Mouse (Mus musculus) central nervous system, embryonic 11.5 days (tissue): ENCODE measurements around the gene Olfr231. TPM values are rescaled to one million over a fixed set of nuclear protein-coding genes. Genes with fewer than 3 reads are reported as not detected.

ENCODE experiments used
- polyA plus RNA-seq: library from polyadenylated mRNA; depleted of rRNA; stranded (reverse); fragments of >200 nt; gene quantifications from 2 replicates; pipeline ENCODE4 v1.2.3, GENCODE M21; 2012; rRNA removed

The Olfr231 gene
- polyA plus RNA-seq: 0.05 and 0.15 TPM in 2 replicates

DNA sequence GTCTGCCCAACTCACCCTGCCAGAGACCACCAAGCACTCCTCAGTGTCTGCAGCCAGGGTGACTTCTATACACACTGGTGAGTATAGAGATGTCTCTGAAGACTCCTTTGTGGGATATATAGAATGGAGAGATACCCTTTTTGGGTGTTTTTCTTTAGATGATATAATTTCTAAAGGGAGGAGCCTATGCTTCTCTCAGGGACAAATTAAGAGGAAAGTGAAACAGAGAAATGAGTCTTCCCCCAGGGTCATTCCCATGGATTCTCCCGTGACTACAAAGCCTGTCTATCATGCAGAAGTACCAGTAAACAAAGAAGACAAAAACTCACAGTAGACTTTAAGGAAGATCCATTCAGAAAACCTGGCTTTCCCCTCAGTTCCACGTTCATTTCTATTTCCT is at the start of gene Olfr231:
Olfr231 (minus strand) TSS at position 101 of the 400 bp plus-strand sequence.

DNA sequence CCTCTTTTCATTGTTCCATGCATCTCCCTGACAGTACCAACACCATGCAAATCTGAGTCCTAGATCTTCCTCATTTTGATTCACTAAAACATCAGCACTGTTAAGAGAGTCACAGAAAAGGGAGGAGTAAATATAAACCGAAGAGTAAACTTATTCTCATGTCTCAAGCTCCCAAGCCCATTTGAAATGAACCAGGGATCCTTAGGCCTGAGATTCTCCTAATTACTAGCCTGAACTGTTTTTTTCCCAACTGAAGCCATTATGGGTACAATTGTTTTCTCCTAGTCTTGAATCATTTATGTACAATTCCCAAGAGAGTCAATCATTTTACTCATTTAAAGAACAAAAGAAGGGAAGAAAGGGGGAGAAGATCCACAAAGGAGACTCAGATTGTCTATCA is 34.4 kb upstream of the Olfr231 start, which contains the start of gene Olfr420:
Olfr420 (plus strand) TSS at position 301 of the 400 bp plus-strand sequence.

DNA sequence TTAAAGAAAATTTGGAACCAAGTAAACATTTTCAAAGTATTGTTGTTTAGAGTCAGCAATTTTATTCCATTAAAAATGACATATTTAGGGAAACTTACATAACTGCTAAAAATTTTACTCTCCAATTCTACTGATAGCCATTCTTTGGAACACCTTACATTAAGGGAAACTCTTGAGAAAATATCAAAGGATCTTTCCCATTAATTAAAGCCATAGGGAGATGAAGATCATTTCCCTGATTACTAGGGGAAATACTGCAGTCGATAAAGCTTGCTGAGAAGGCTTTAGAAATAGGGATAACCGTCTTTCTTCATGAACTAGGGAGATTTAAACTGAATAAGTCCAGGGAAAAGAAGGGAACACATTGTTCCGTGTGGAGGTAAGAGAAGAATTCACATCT is 10.3 kb upstream of the Olfr231 start, which contains the start of gene Olfr424:
Olfr424 (plus strand) TSS at position 301 of the 400 bp plus-strand sequence.

DNA sequence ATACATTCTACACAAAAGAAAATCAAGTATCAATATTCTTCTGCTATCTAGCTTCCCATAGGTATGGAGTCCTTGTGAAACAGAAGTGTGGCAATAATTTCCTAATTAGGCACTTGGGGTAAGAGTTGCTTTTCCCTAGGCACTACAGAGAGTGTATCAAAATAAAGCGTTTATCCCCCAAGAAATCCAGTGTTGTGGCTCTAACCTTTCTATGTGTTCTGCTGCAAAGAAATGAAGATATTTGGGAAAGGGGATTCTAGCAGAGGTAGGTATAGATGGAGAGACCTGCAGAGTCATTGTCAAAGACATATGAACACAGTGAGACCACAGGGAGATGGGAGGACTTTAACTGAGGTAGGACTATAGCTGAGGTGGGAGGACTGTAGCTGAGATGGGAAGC is 24.4 kb downstream of the Olfr231 start, which contains the start of gene Olfr427:
Olfr427 (plus strand) TSS at position 301 of the 400 bp plus-strand sequence.

DNA sequence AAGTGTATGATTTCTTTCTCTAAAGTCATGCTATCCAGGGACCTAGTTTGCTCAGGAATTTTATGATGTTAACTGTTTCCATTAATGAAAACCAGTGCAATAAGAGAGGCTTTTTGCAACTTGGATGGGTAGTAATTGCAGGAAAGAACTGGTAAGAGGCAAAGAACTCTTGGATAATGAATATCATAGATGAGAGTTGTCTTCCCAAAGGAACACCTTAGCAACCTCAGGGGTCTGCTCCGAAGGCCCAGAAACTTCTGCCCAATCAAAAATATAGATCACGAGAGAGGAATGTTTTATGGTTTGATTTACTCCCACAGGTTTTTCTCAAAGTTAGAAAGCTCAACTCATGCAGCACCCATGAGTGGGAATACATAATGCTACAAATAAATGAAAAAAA is 36.9 kb downstream of the Olfr231 start, which contains the start of gene Olfr429:
Olfr429 (plus strand) TSS at position 301 of the 400 bp plus-strand sequence.

DNA sequence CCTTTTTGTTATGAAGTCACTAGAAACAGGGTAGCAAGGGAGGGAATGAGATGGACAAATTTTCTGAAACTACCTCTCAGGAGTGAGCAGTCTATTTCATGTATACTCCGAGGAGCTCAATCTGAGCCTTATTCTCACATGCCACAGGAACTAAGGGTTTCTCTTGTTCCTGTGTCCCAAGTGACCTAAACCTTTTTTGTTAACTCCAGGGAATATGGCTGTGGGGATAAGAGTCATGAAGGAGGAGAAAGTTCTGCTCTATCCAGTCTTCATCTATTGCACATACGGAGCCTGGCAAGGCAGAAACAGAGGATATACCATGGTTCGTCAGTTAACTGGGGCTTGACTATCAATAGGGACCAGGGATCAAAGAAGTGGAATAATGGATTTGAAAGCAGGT is 54.7 kb downstream of the Olfr231 start, which contains the start of gene Olfr430:
Olfr430 (plus strand) TSS at position 301 of the 400 bp plus-strand sequence.

Other genes with a start within 250 kb of the Olfr231 start
- gene Ifi211, start 208.1 kb downstream of the Olfr231 start, polyA plus RNA-seq: 0.19 and 0.34 TPM in 2 replicates
- 0.39 and 0.40 TPM in 2 replicates for gene Mndal, start 178.7 kb downstream of the Olfr231 start, polyA plus RNA-seq
- 0.13 and 0.21 TPM in 2 replicates for gene Ifi203, start 178.5 kb downstream of the Olfr231 start, polyA plus RNA-seq
- not detected in 2 replicates for gene Ifi202b, start 138.4 kb downstream of the Olfr231 start, polyA plus RNA-seq
- 0.05 and 0.09 TPM in 2 replicates for gene Ifi205, start 89.4 kb downstream of the Olfr231 start, polyA plus RNA-seq
- gene Olfr433, start 80.5 kb downstream of the Olfr231 start, polyA plus RNA-seq: not detected in 2 replicates
- 0.04 TPM in 1 of 2 replicates, not detected in the other for gene Olfr432, start 72.0 kb downstream of the Olfr231 start, polyA plus RNA-seq
- not detected in 2 replicates for gene Olfr430, start 54.6 kb downstream of the Olfr231 start, polyA plus RNA-seq
- gene Olfr429, start 36.8 kb downstream of the Olfr231 start, polyA plus RNA-seq: not detected in 2 replicates
- not detected in 2 replicates for gene Olfr427, start 24.3 kb downstream of the Olfr231 start, polyA plus RNA-seq
- not detected in 2 replicates for gene Olfr424, start 10.4 kb upstream of the Olfr231 start, polyA plus RNA-seq
- not detected in 2 replicates for gene Olfr420, start 34.5 kb upstream of the Olfr231 start, polyA plus RNA-seq
- gene Spta1, start 51.6 kb upstream of the Olfr231 start, polyA plus RNA-seq: 4.9 and 6.0 TPM in 2 replicates
- gene Olfr419, start 130.9 kb upstream of the Olfr231 start, polyA plus RNA-seq: not detected in 2 replicates
- gene Mptx1, start 209.4 kb upstream of the Olfr231 start, polyA plus RNA-seq: not detected in 2 replicates
- not detected in 2 replicates for gene Olfr417, start 244.0 kb upstream of the Olfr231 start, polyA plus RNA-seq